In genomic region chr15:25866106-25866505, GRCm38 (mm10) we compare ENCODE assay signal across 21 mouse cellular contexts. TPM values are rescaled to one million over a fixed set of nuclear protein-coding genes. Genes with fewer than 3 reads are reported as not detected.
DNase-seq lines count a peak whose midpoint lies in the region; ATAC-seq lines count a peak whose summit lies in the region.
"Had no signal": no experiment of that assay in that cellular context is flagged by ENCODE, and none has a peak within 500 bp of the region (broad histone marks: within the 10 kb centered on the region; RNA-seq: fewer than 3 reads in every experiment).

No protein-coding gene starts in this region.

- no peak overlapping the region for H3K4me3 ChIP-seq in heart, embryonic 13.5 days
- no peak overlapping the region for H3K4me3 ChIP-seq in kidney, embryonic 16.5 days (ENCODE audit: low read length)
- H3K4me3 ChIP-seq in liver, embryonic 16.5 days (ENCODE audit: low read depth, low read length): no peak overlapping the region
- no peak overlapping the region for H3K4me3 ChIP-seq in liver, embryonic 11.5 days (ENCODE audit: low read depth, low read length)
- H3K4me3 ChIP-seq: embryonic facial prominence, embryonic 13.5 days; forebrain, embryonic 10.5 days; forebrain, embryonic 15.5 days; liver, embryonic 13.5 days; stomach, embryonic 15.5 days had no signal

- H3K36me3 ChIP-seq in heart, embryonic 13.5 days: no peaks in the 10 kb centered on the region
- no peaks in the 10 kb centered on the region for H3K36me3 ChIP-seq in kidney, embryonic 16.5 days (ENCODE audit: insufficient read depth, low read length)
- no peaks in the 10 kb centered on the region for H3K36me3 ChIP-seq in liver, embryonic 16.5 days (ENCODE audit: control insufficient read depth, insufficient read depth)
- no peaks in the 10 kb centered on the region for H3K36me3 ChIP-seq in liver, embryonic 11.5 days (ENCODE audit: control insufficient read depth, insufficient read depth, low read length)
- H3K36me3 ChIP-seq: embryonic facial prominence, embryonic 13.5 days; forebrain, embryonic 10.5 days; forebrain, embryonic 15.5 days; liver, embryonic 13.5 days; stomach, embryonic 15.5 days had no signal

- WGBS in heart, embryonic 13.5 days: 73% methylated on average over 6 of the region's 6 CpGs
- 88% methylated on average over 6 of the region's 6 CpGs for WGBS in kidney, embryonic 16.5 days
- WGBS in liver, embryonic 16.5 days (ENCODE audit: insufficient replicate concordance): 62% methylated on average over 6 of the region's 6 CpGs
- WGBS in liver, embryonic 11.5 days: 86% methylated on average over 6 of the region's 6 CpGs

- no peaks in the 10 kb centered on the region for H3K27me3 ChIP-seq in heart, embryonic 13.5 days (replicated peaks)
- H3K27me3 ChIP-seq in kidney, embryonic 16.5 days (ENCODE audit: insufficient read depth, low read length): no peaks in the 10 kb centered on the region
- H3K27me3 ChIP-seq in liver, embryonic 16.5 days (ENCODE audit: control insufficient read depth, insufficient read depth, low read depth, low read length): no peaks in the 10 kb centered on the region
- no peaks in the 10 kb centered on the region for H3K27me3 ChIP-seq in liver, embryonic 11.5 days (replicated peaks; ENCODE audit: control insufficient read depth, insufficient read depth, low read length)
- H3K27me3 ChIP-seq: embryonic facial prominence, embryonic 13.5 days; forebrain, embryonic 15.5 days; liver, embryonic 13.5 days; stomach, embryonic 15.5 days had no signal

- no peaks in the 10 kb centered on the region for H3K9me3 ChIP-seq in heart, embryonic 13.5 days
- H3K9me3 ChIP-seq in kidney, embryonic 16.5 days (ENCODE audit: low read length): 0 out of 2 replicates have a peak, but pooled peaks cover 6% of the 10 kb centered on the region
- H3K9me3 ChIP-seq in liver, embryonic 16.5 days (replicated peaks; ENCODE audit: control insufficient read depth, low read length): no peaks in the 10 kb centered on the region
- no peaks in the 10 kb centered on the region for H3K9me3 ChIP-seq in liver, embryonic 11.5 days (ENCODE audit: control insufficient read depth, low read length)
- H3K9me3 ChIP-seq: embryonic facial prominence, embryonic 13.5 days; forebrain, embryonic 10.5 days; forebrain, embryonic 15.5 days; liver, embryonic 13.5 days; stomach, embryonic 15.5 days had no signal

- no peak overlapping the region for H3K4me2 ChIP-seq in heart, embryonic 13.5 days
- no peak overlapping the region for H3K4me2 ChIP-seq in kidney, embryonic 16.5 days (replicated peaks; ENCODE audit: low read depth, low read length)
- H3K4me2 ChIP-seq in liver, embryonic 16.5 days (ENCODE audit: low read depth, low read length): no peak overlapping the region
- H3K4me2 ChIP-seq in liver, embryonic 11.5 days: no peak overlapping the region
- H3K4me2 ChIP-seq: embryonic facial prominence, embryonic 13.5 days; forebrain, embryonic 15.5 days; hindbrain, embryonic 14.5 days; liver, embryonic 13.5 days; lung, embryonic 14.5 days; midbrain, embryonic 11.5 days; stomach, embryonic 15.5 days had no signal

- 0 out of 2 replicates have a peak overlapping the region, but pooled peaks have one; percentile 9 for H3K27ac ChIP-seq in heart, embryonic 13.5 days (replicated peaks)
- no peak overlapping the region for H3K27ac ChIP-seq in kidney, embryonic 16.5 days (ENCODE audit: low read length)
- H3K27ac ChIP-seq in liver, embryonic 16.5 days (ENCODE audit: low read length): no peak overlapping the region
- H3K27ac ChIP-seq in liver, embryonic 11.5 days (ENCODE audit: low read depth, low read length): no peak overlapping the region
- H3K27ac ChIP-seq: embryonic facial prominence, embryonic 13.5 days; forebrain, embryonic 10.5 days; forebrain, embryonic 15.5 days; hindbrain, embryonic 14.5 days; liver, embryonic 13.5 days; stomach, embryonic 15.5 days had no signal

- peaks cover 8% of the 10 kb centered on the region for H3K4me1 ChIP-seq in heart, embryonic 13.5 days
- no peaks in the 10 kb centered on the region for H3K4me1 ChIP-seq in kidney, embryonic 16.5 days (ENCODE audit: insufficient read depth, low read length)
- H3K4me1 ChIP-seq in liver, embryonic 16.5 days (ENCODE audit: control insufficient read depth, low read depth, low read length): no peaks in the 10 kb centered on the region
- no peaks in the 10 kb centered on the region for H3K4me1 ChIP-seq in liver, embryonic 11.5 days (replicated peaks; ENCODE audit: control insufficient read depth, insufficient read depth, low read length)
- H3K4me1 ChIP-seq: embryonic facial prominence, embryonic 13.5 days; forebrain, embryonic 10.5 days; forebrain, embryonic 15.5 days; liver, embryonic 13.5 days; stomach, embryonic 15.5 days had no signal

- no peak for DNase-seq in heart, adult 9 months (ENCODE audit: low spot score in 2 of 2)
- peak; percentile 42 for DNase-seq in kidney, adult 9 months
- DNase-seq in liver, embryonic 11.5 days (ENCODE audit: low spot score): no peak
- DNase-seq: adrenal gland, postnatal 25 days; cerebellum, adult 18-20 months; gastrocnemius, postnatal 25 days; liver, embryonic 13.5 days; lung, embryonic 14.5 days; lung, postnatal 36 days; right cerebral cortex, postnatal 25 days had no signal

- no peak for ATAC-seq in heart, embryonic 13.5 days (ENCODE audit: extremely low read depth, insufficient number of reproducible peaks, low FRiP score, low TSS enrichment)
- no peak for ATAC-seq in kidney, embryonic 16.5 days (ENCODE audit: low FRiP score, low TSS enrichment)
- 0 out of 2 replicates have a peak, but pooled peaks have one; percentile 21 for ATAC-seq in liver, embryonic 16.5 days (ENCODE audit: low read depth)
- no peak for ATAC-seq in liver, embryonic 11.5 days (replicated peaks; ENCODE audit: low FRiP score)
- ATAC-seq: forebrain, embryonic 15.5 days; intestine, postnatal 0 days; midbrain, embryonic 16.5 days had no signal

- no peak overlapping the region for H3K9ac ChIP-seq in heart, embryonic 13.5 days
- no peak overlapping the region for H3K9ac ChIP-seq in kidney, embryonic 16.5 days (replicated peaks; ENCODE audit: low read length)
- H3K9ac ChIP-seq in liver, embryonic 16.5 days (ENCODE audit: low read depth, low read length): no peak overlapping the region
- H3K9ac ChIP-seq in liver, embryonic 11.5 days (ENCODE audit: low read depth, low read length): no peak overlapping the region
- H3K9ac ChIP-seq: embryonic facial prominence, embryonic 13.5 days; forebrain, embryonic 15.5 days; hindbrain, embryonic 14.5 days; liver, embryonic 13.5 days; lung, embryonic 14.5 days; stomach, embryonic 15.5 days had no signal

RNA-seq across cellular contexts. Expression of gene Retreg1, which starts 23.1 kb away (rescaled TPM):
- 57.3 and 62.7 TPM in 2 replicates for polyA plus RNA-seq in heart, embryonic 13.5 days (2015; fragmentation: Nextera tagmentation; extraction: Ambion mirVana)
- 21.5 and 22.0 TPM in 2 replicates for polyA plus RNA-seq in kidney, embryonic 16.5 days (2015; fragmentation: Nextera tagmentation; extraction: Ambion mirVana)
- polyA plus RNA-seq in liver, embryonic 16.5 days (2015; fragmentation: Nextera tagmentation; extraction: Ambion mirVana): 7.4 and 10.1 TPM in 2 replicates
- polyA plus RNA-seq in liver, embryonic 11.5 days (2014; fragmentation: Nextera tagmentation; extraction: Ambion mirVana): 1.2 and 1.3 TPM in 2 replicates
